22 mouse cellular contexts compared by ENCODE assay signal in the genomic region with DNA sequence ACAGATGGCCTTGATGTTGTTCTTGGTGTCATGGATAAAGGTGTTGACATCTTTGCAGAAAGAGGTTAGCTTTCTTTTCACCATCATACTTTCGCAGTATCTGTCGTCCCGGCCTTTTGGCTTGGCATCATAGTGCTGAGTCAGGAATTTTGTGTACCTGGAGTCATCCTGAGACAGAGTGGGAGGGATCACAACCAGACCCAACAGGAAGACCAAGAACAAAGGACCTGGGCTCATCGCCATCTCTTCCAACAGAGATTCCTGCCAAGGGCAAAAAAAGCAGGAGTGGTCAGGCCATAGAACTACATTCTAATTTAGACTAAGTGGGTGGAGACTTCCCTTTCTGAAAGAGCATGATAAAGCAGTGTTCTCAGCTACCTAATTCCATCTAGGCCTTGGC. TPM values are rescaled to one million over a fixed set of nuclear protein-coding genes. Genes with fewer than 3 reads are reported as not detected.
A peak's percentile ranks its signal among the peaks of the same experiment; 100 is the strongest.
DNase-seq lines count a peak whose midpoint lies in the region.
"Had no signal": no experiment of that assay in that cellular context is flagged by ENCODE, and none has a peak within 500 bp of the region (broad histone marks: within the 10 kb centered on the region; RNA-seq: fewer than 3 reads in every experiment).

No protein-coding gene starts in this region.

- H3K4me1 ChIP-seq in heart, embryonic 10.5 days, result no peaks in the 10 kb centered on the region
- H3K4me1 ChIP-seq: heart, embryonic 13.5 days; liver, embryonic 12.5 days had no signal

- H3K4me3 ChIP-seq in heart, embryonic 10.5 days, result no peak overlapping the region
- H3K4me3 ChIP-seq: erythroblast, embryonic 14.5 days; heart, embryonic 13.5 days; liver, embryonic 12.5 days had no signal

- no peak overlapping the region for H3K27ac ChIP-seq in heart, embryonic 10.5 days
- H3K27ac ChIP-seq: heart, embryonic 13.5 days; hindbrain, postnatal 0 days; liver, embryonic 12.5 days had no signal

- no peaks in the 10 kb centered on the region for H3K9me3 ChIP-seq in heart, embryonic 10.5 days
- H3K9me3 ChIP-seq: heart, embryonic 13.5 days; liver, embryonic 12.5 days had no signal

- H3K36me3 ChIP-seq in heart, embryonic 10.5 days, result no peaks in the 10 kb centered on the region
- H3K36me3 ChIP-seq: heart, embryonic 13.5 days; liver, embryonic 12.5 days had no signal

- peak; percentile 98 for DNase-seq in heart, adult 11 months
- DNase-seq in heart, embryonic 10.5 days (ENCODE audit: low spot score), result no peak
- peak; percentile 86 for DNase-seq in ES-CJ7 (ENCODE audit: low read depth, low spot score)
- peak; percentile 65 to 80 for DNase-seq in heart, adult 9 months (ENCODE audit: low spot score in 2 of 2)
- DNase-seq in kidney, postnatal 36 days, result peak; percentile 45 to 56
- DNase-seq in left cerebral cortex, postnatal 14 days (ENCODE audit: low spot score in 2 of 2), result no peak
- no peak for DNase-seq in gastrocnemius, postnatal 10 days
- no peak for DNase-seq in testis, postnatal 10 days (ENCODE audit: low spot score)
- DNase-seq: B cell, adult 2 months; cerebellum, adult 18-20 months; embryo, embryonic 11 days; right cerebral cortex, adult 18-20 months had no signal

- intact Hi-C loops in left cerebral cortex, postnatal 14 days (cut with DNase I), result no loop called here

- WGBS in heart, embryonic 10.5 days, result 81% methylated on average over 4 of the region's 4 CpGs

- H3K27me3 ChIP-seq in heart, embryonic 10.5 days (ENCODE audit: insufficient read depth, poor library complexity, severe bottlenecking), result no peaks in the 10 kb centered on the region
- H3K27me3 ChIP-seq: heart, embryonic 13.5 days; liver, embryonic 12.5 days had no signal

RNA-seq across cellular contexts. Expression of a gene that starts 3.3 kb away (rescaled TPM):
- polyA plus RNA-seq in heart, embryonic 10.5 days (2016; fragmentation: Nextera tagmentation; extraction: Ambion mirVana), result not detected in 2 replicates
- total RNA-seq in left cerebral cortex, postnatal 14 days (2021), result not detected
- under 1 TPM in 1 of 2 experiments, not detected in 1; 0.63 TPM for total RNA-seq in gastrocnemius, postnatal 10 days (2021)
- total RNA-seq: hindbrain, postnatal 0 days; layer of hippocampus, adult 8-10 months; left cerebral cortex, postnatal 10 days; megakaryocyte, adult 5-6 weeks; midbrain, postnatal 0 days had no signal
- polyA plus RNA-seq: erythroblast, embryonic 14.5 days; heart, embryonic 13.5 days; hindbrain, postnatal 0 days; liver, embryonic 12.5 days; midbrain, postnatal 0 days; neural tube, embryonic 14.5 days; thymus, postnatal 0 days had no signal

RNA-seq across cellular contexts. Expression of a gene that starts 7.5 kb away (rescaled TPM):
- not detected in 2 replicates for polyA plus RNA-seq in heart, embryonic 10.5 days (2016; fragmentation: Nextera tagmentation; extraction: Ambion mirVana)
- total RNA-seq in left cerebral cortex, postnatal 14 days (2021), result not detected
- total RNA-seq in gastrocnemius, postnatal 10 days (2021), result not detected
- total RNA-seq: hindbrain, postnatal 0 days; layer of hippocampus, adult 8-10 months; left cerebral cortex, postnatal 10 days; megakaryocyte, adult 5-6 weeks; midbrain, postnatal 0 days had no signal
- polyA plus RNA-seq: erythroblast, embryonic 14.5 days; heart, embryonic 13.5 days; hindbrain, postnatal 0 days; liver, embryonic 12.5 days; midbrain, postnatal 0 days; neural tube, embryonic 14.5 days; thymus, postnatal 0 days had no signal

RNA-seq across cellular contexts. Expression of a gene that starts 33.6 kb away (rescaled TPM):
- polyA plus RNA-seq in heart, embryonic 10.5 days (2016; fragmentation: Nextera tagmentation; extraction: Ambion mirVana), result not detected in 2 replicates
- not detected for total RNA-seq in left cerebral cortex, postnatal 14 days (2021)
- total RNA-seq in gastrocnemius, postnatal 10 days (2021), result not detected
- total RNA-seq: hindbrain, postnatal 0 days; left cerebral cortex, postnatal 10 days; midbrain, postnatal 0 days had no signal
- polyA plus RNA-seq: erythroblast, embryonic 14.5 days; heart, embryonic 13.5 days; hindbrain, postnatal 0 days; liver, embryonic 12.5 days; midbrain, postnatal 0 days; neural tube, embryonic 14.5 days; thymus, postnatal 0 days had no signal

RNA-seq across cellular contexts. Expression of a gene that starts 49.1 kb away (rescaled TPM):
- not detected in 2 replicates for polyA plus RNA-seq in heart, embryonic 10.5 days (2016; fragmentation: Nextera tagmentation; extraction: Ambion mirVana)
- total RNA-seq in left cerebral cortex, postnatal 14 days (2021), result under 1 TPM in 1 of 2 experiments, not detected in 1; 0.48 TPM
- total RNA-seq in gastrocnemius, postnatal 10 days (2021), result not detected
- total RNA-seq: left cerebral cortex, postnatal 10 days; megakaryocyte, adult 5-6 weeks had no signal
- polyA plus RNA-seq: erythroblast, embryonic 14.5 days; liver, embryonic 12.5 days had no signal

Comparison
In these comparisons a context has a peak if more than half of its experiments do, and no peak if none do; other contexts are left out.
1. DNase-seq: peak in heart, adult 11 months (single experiment), ES-CJ7 (single experiment), heart, adult 9 months (2 of 2) and kidney, postnatal 36 days (2 of 2); none in heart, embryonic 10.5 days (single experiment), left cerebral cortex, postnatal 14 days (0 of 2), gastrocnemius, postnatal 10 days (single experiment) and testis, postnatal 10 days (single experiment).